Mouse (Mus musculus): ENCODE measurements at regions not wholly inside any gene's neighbourhood (a gene's known extent, or its start where the extent isn't known, plus 50 kb on each side); places are given as distances from the start of the nearest gene placed in this dataset.

DNA sequence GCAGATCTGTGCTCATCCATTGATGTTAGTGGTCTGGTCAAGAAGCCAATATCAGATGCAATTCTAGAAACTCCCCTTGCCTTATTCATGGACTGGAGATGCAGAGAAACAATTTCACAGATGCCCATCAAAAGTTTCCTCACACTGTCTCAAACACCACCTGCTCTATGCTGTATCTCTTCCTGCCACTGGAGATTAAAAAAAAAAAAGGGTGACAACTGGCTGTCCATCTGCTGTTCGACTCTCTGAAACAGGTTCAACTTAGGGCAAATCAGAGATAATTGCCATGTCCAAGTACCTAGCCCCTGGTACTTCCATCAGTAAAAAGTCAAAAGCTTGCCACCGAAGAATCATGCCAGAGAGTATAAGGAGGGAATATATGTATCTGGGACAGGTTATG lies 185.4 kb upstream of the Dio2 start:
- no peak for ATAC-seq (ENCODE audit: insufficient read depth, low read depth)
- WGBS, result 75% methylated on average over 2 of the region's 2 CpGs
- H3K9ac ChIP-seq (replicated peaks; ENCODE audit: low read depth, low read length), result no peak overlapping the region
- no peak overlapping the region for H3K27ac ChIP-seq (ENCODE audit: low read depth)
- no peak for DNase-seq (ENCODE audit: low spot score)
- no peak overlapping the region for H3K4me2 ChIP-seq (ENCODE audit: low read depth, low read length)
- no peaks in the 10 kb centered on the region for H3K27me3 ChIP-seq (ENCODE audit: control insufficient read depth, insufficient read depth, low read length)
- no peaks in the 10 kb centered on the region for H3K9me3 ChIP-seq (replicated peaks; ENCODE audit: control insufficient read depth, low read length)
- H3K4me3 ChIP-seq (ENCODE audit: low read depth, low read length), result no peak overlapping the region
- TF ChIP-seq CTCF (IDR thresholded peaks at IDR 0.05; ENCODE audit: low read depth), result no peak
- TF ChIP-seq EP300 (IDR thresholded peaks at IDR 0.05; ENCODE audit: low read depth), result no peak
- no peaks in the 10 kb centered on the region for H3K36me3 ChIP-seq (replicated peaks; ENCODE audit: control insufficient read depth, insufficient read depth, low read length)
- no peaks in the 10 kb centered on the region for H3K4me1 ChIP-seq (ENCODE audit: control insufficient read depth, insufficient read depth)

DNA sequence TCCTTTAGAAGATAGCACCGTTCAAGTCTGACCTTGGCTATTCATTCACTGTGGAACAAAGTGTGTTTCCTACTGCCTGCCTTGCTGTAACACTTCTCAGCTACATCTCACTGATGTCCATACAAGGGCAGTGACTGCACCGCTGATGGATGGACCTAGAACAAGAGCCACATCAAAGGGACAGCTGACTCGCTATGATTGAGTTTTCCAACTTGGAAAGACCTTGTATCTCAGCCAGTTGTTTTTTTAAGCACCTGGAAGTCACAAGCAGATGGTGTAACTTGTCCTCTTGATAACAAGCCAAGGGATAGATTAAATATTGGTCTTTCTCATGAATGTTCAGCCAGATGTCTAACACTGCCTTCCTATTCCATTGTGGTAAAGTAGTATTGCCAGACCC lies 184.9 kb upstream of the Dio2 start:
- no peak overlapping the region for H3K9ac ChIP-seq (replicated peaks; ENCODE audit: low read depth, low read length)
- H3K27me3 ChIP-seq (ENCODE audit: control insufficient read depth, insufficient read depth, low read length), result no peaks in the 10 kb centered on the region
- no peak for ATAC-seq (ENCODE audit: insufficient read depth, low read depth)
- no peaks in the 10 kb centered on the region for H3K4me1 ChIP-seq (ENCODE audit: control insufficient read depth, insufficient read depth)
- H3K4me2 ChIP-seq (ENCODE audit: low read depth, low read length), result no peak overlapping the region
- DNase-seq (ENCODE audit: low spot score), result no peak
- no peaks in the 10 kb centered on the region for H3K36me3 ChIP-seq (replicated peaks; ENCODE audit: control insufficient read depth, insufficient read depth, low read length)
- no peak overlapping the region for H3K27ac ChIP-seq (ENCODE audit: low read depth)
- WGBS, result 39% methylated on average over 3 of the region's 3 CpGs
- no peak overlapping the region for H3K4me3 ChIP-seq (ENCODE audit: low read depth, low read length)
- TF ChIP-seq CTCF (IDR thresholded peaks at IDR 0.05; ENCODE audit: low read depth) (no peak), EP300 (IDR thresholded peaks at IDR 0.05; ENCODE audit: low read depth) (no peak)
- no peaks in the 10 kb centered on the region for H3K9me3 ChIP-seq (replicated peaks; ENCODE audit: control insufficient read depth, low read length)

- Histone ChIP-seq H3K27me3 (ENCODE audit: control insufficient read depth, insufficient read depth, low read length) (no peaks in the 10 kb centered on the region), H3K36me3 (replicated peaks; ENCODE audit: control insufficient read depth, insufficient read depth, low read length) (no peaks in the 10 kb centered on the region), H3K4me2 (ENCODE audit: low read depth, low read length) (no peak overlapping the region), H3K9ac (replicated peaks; ENCODE audit: low read depth, low read length) (no peak overlapping the region), H3K9me3 (replicated peaks; ENCODE audit: control insufficient read depth, low read length) (no peaks in the 10 kb centered on the region), H3K27ac (ENCODE audit: low read depth) (no peak overlapping the region), H3K4me3 (ENCODE audit: low read depth, low read length) (no peak overlapping the region), H3K4me1 (ENCODE audit: control insufficient read depth, insufficient read depth) (no peaks in the 10 kb centered on the region)
- WGBS, result 86% methylated on average over 4 of the region's 4 CpGs
- no peak for TF ChIP-seq EP300 (IDR thresholded peaks at IDR 0.05; ENCODE audit: low read depth)
- TF ChIP-seq CTCF (IDR thresholded peaks at IDR 0.05; ENCODE audit: low read depth), result no peak
- ATAC-seq (ENCODE audit: insufficient read depth, low read depth) (no peak), DNase-seq (ENCODE audit: low spot score) (no peak)
These were observed 183.0 kb upstream of the Dio2 start for GRCm38 (mm10) chr12:90921227-90921626.

DNA sequence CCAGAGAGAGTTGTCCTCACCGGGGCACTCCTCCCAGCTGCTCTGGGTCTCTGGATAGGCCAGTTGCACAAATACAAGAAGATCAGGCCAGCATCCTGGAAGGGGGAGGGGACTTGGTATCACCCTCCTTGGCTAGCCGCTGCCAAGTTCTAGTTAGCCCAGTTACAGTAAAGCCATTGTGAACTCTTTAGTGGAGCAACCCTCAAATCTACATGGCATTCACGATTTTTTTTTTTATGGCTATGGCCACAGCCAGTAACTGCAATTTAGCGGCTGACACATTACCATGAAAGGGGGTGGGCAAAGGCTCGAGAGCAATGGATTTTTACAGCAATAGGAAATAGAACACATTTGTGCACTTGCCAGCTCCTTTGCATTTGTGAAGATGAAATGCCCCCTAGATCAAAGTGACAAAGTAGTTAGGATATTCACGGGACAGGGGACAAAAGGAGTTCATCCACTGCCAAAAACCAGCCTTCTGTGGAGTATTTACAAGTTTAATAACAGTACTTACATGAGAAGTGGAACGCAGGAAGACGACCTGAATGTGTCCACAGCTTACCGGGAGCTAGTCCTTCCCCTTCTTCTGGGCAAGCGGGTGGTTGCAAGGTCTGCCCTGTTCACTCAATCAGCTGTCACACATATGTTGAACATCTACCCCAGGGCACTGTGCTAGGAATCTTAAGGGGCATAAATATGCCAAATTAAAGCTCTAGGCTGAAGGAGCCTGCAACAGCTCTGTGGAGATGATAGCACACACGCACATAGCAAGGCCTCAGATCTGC lies 177.9 kb upstream of the Dio2 start:
- DNase-seq (ENCODE audit: low spot score) (no peak), ATAC-seq (ENCODE audit: insufficient read depth, low read depth) (no peak)
- H3K9me3 ChIP-seq (replicated peaks; ENCODE audit: control insufficient read depth, low read length), result no peaks in the 10 kb centered on the region
- no peak overlapping the region for H3K9ac ChIP-seq (replicated peaks; ENCODE audit: low read depth, low read length)
- no peak overlapping the region for H3K27ac ChIP-seq (ENCODE audit: low read depth)
- no peaks in the 10 kb centered on the region for H3K4me1 ChIP-seq (ENCODE audit: control insufficient read depth, insufficient read depth)
- H3K27me3 ChIP-seq (ENCODE audit: control insufficient read depth, insufficient read depth, low read length), result no peaks in the 10 kb centered on the region
- no peaks in the 10 kb centered on the region for H3K36me3 ChIP-seq (replicated peaks; ENCODE audit: control insufficient read depth, insufficient read depth, low read length)
- no peak overlapping the region for H3K4me3 ChIP-seq (ENCODE audit: low read depth, low read length)
- TF ChIP-seq CTCF (IDR thresholded peaks at IDR 0.05; ENCODE audit: low read depth) (no peak), EP300 (IDR thresholded peaks at IDR 0.05; ENCODE audit: low read depth) (no peak)
- H3K4me2 ChIP-seq (ENCODE audit: low read depth, low read length), result no peak overlapping the region
- 86% methylated on average over 11 of the region's 11 CpGs for WGBS

DNA sequence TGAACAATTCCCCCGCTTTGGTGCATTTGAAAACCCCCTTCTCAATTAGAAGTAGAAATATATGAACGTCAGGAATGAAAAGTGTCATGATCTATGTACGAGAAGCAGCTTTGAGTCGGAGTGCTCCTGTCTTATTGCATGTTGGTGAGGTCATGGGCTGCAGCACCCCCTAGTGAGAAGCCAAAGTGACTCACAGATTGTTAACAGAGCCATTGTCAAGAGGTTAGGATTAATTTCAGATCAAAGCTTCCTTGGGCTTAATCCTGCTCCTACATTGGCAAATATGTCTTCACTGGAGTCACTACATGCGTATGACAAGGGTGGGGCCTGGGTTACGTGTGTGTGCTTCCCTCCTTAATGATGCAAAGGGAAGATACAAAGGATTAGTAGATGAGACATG lies 165.8 kb upstream of the Dio2 start:
- WGBS, result 58% methylated on average over 6 of the region's 6 CpGs

More for the DNA sequence above, 165.8 kb upstream of the Dio2 start:
- no peaks in the 10 kb centered on the region for H3K9me3 ChIP-seq (replicated peaks; ENCODE audit: control insufficient read depth, low read length)
- H3K36me3 ChIP-seq (replicated peaks; ENCODE audit: control insufficient read depth, insufficient read depth, low read length), result no peaks in the 10 kb centered on the region
- H3K27ac ChIP-seq (ENCODE audit: low read depth), result no peak overlapping the region
- ATAC-seq (ENCODE audit: insufficient read depth, low read depth), result no peak
- H3K4me2 ChIP-seq (ENCODE audit: low read depth, low read length), result no peak overlapping the region
- H3K4me1 ChIP-seq (ENCODE audit: control insufficient read depth, insufficient read depth), result 0 out of 2 replicates have a peak, but pooled peaks cover 3% of the 10 kb centered on the region
- DNase-seq (ENCODE audit: low spot score), result peak; percentile 13
- H3K27me3 ChIP-seq (ENCODE audit: control insufficient read depth, insufficient read depth, low read length), result no peaks in the 10 kb centered on the region
- H3K4me3 ChIP-seq (ENCODE audit: low read depth, low read length), result no peak overlapping the region
- H3K9ac ChIP-seq (replicated peaks; ENCODE audit: low read depth, low read length), result no peak overlapping the region
- TF ChIP-seq EP300 (IDR thresholded peaks at IDR 0.05; ENCODE audit: low read depth), result no peak
- TF ChIP-seq CTCF (IDR thresholded peaks at IDR 0.05; ENCODE audit: low read depth), result peak; percentile 51
